Mouse (Mus musculus): ENCODE data around the gene Syt16.

GRCm38 (mm10) chr12:74163080-74163479 is 165.6 kb downstream of the Syt16 start:
- TF ChIP-seq CTCF (conservative IDR thresholded peaks at IDR 0.05; ENCODE audit: insufficient read depth, insufficient read length, low read depth, low read length) (no peak), POLR2A (IDR thresholded peaks at IDR 0.05; ENCODE audit: low read depth, low read length) (no peak)

Measured in kidney, adult 2 months (tissue).